Mouse (Mus musculus): ENCODE results near the gene Notum. TPM values are rescaled to one million over a fixed set of nuclear protein-coding genes. Genes with fewer than 3 reads are reported as not detected.

Notum gene
- total and polyA plus RNA-seq, 2 experiments from 2014 or later = 0.08 to 0.27 TPM

DNA sequence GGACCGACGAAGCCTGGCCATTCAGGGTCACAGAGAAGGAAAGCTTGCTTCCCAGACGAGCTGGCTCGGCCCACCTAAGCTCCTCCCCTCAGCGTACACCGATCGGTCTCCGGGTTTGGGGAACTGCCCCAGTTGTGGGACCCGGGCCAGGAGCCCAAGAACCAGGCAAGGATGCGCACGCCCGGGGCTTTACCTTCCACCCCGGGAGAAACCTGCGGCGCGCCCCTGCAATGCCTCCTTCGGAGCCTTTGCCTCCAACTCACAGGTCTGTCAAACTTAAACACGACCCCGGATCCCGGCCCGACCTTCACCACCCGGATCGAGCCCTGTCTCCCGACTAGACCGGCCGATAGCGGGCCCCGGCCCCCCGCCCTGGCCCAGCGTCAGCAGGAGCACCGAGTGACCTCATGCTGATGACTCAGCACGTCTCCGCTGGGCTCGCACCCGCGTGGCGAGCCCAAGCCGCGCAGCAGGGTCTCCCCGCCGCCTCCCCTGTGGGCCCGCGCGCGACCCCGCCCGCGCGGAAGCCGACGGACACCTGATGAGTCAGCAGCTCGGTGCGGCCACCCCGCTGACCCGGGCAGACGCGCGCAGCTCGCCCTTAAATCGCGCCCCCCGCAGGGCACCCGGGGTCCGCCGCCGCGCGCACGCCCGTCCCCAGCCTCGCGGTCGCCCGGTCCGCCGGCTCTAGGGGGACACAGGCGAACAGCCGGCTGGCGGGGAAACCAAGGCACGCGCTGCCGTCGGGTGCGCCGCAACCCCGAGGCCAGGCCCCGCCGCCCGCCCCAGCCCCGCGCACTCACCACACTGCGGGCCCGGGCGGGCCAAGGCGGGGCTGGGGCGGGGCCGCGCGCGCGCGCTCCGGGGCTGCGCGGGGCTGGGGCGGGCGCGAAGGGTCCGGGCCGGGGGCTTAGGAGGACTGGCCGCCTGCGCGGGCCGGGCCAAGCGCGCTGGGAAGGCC lies 28.1 kb downstream of the Notum start:
- ATAC-seq (ENCODE audit: insufficient read depth, low read depth) (peak; percentile 70), DNase-seq (ENCODE audit: low spot score) (peak; percentile 58)
- H3K9ac ChIP-seq (replicated peaks; ENCODE audit: low read depth, low read length) = peak overlapping the region; percentile 94
- peaks cover 10% of the 10 kb centered on the region for H3K36me3 ChIP-seq (replicated peaks; ENCODE audit: control insufficient read depth, insufficient read depth, low read length)
- H3K9me3 ChIP-seq (replicated peaks; ENCODE audit: control insufficient read depth, low read length) = no peaks in the 10 kb centered on the region
- H3K4me3 ChIP-seq (ENCODE audit: low read depth, low read length) = peak overlapping the region; percentile 90
- peaks cover 31% of the 10 kb centered on the region for H3K4me1 ChIP-seq (ENCODE audit: control insufficient read depth, insufficient read depth)
- whole genome bisulfite sequencing = under 1% methylated on average over 86 of the region's 116 CpGs
- H3K4me2 ChIP-seq (ENCODE audit: low read depth, low read length) = peak overlapping the region; percentile 96
- TF ChIP-seq EP300 (IDR thresholded peaks at IDR 0.05; ENCODE audit: low read depth) (no peak), CTCF (IDR thresholded peaks at IDR 0.05; ENCODE audit: low read depth) (no peak)
- H3K27me3 ChIP-seq (ENCODE audit: control insufficient read depth, insufficient read depth, low read length) = no peaks in the 10 kb centered on the region
- peak overlapping the region; percentile 89 for H3K27ac ChIP-seq (ENCODE audit: low read depth)

DNA sequence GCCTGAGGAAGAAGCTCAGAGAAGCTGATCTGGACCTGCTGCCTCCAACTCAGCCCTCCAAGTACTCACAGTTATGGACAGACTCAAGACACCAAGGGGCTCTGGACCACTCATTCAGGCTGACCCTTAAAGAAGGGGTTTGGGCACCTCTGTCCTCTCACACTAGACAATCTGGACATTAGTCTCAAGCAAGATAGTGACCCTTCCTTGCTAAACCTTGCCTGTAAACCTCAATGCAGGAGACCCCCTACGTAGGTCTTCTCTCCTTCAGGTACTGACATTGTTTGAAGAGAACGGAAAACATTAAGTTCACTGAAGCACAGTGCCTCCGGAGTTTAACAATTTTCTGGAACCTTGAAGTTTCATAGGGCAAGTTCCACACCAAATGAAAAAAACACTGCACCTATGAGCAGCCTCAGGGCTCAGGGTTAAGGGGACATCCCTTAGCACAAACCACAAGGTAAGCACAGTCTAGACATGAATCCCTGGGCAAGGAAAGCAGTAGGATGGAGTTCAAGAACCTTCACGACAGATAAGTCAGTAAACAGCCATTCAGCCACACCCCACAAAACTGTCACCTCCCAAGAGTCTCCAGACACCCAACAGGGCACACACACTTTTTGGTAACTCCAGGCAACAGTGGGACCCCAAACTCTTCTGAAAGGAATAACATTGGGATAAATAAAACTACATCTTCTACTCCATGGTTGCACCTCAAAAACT lies 29.1 kb downstream of the Notum start:
- no peak for TF ChIP-seq EP300 (IDR thresholded peaks at IDR 0.05; ENCODE audit: low read depth)
- TF ChIP-seq CTCF (IDR thresholded peaks at IDR 0.05; ENCODE audit: low read depth) = no peak
- Histone ChIP-seq H3K9ac (replicated peaks; ENCODE audit: low read depth, low read length) (peak overlapping the region; percentile 94), H3K4me2 (ENCODE audit: low read depth, low read length) (peak overlapping the region; percentile 96), H3K27me3 (ENCODE audit: control insufficient read depth, insufficient read depth, low read length) (no peaks in the 10 kb centered on the region), H3K36me3 (replicated peaks; ENCODE audit: control insufficient read depth, insufficient read depth, low read length) (peaks cover 13% of the 10 kb centered on the region), H3K4me3 (ENCODE audit: low read depth, low read length) (peak overlapping the region; percentile 90), H3K9me3 (replicated peaks; ENCODE audit: control insufficient read depth, low read length) (no peaks in the 10 kb centered on the region), H3K27ac (ENCODE audit: low read depth) (no peak overlapping the region), H3K4me1 (ENCODE audit: control insufficient read depth, insufficient read depth) (peaks cover 31% of the 10 kb centered on the region)
- WGBS = 66% methylated on average over 4 of the region's 4 CpGs
- no peak for DNase-seq (ENCODE audit: low spot score)
- ATAC-seq (ENCODE audit: insufficient read depth, low read depth) = no peak

DNA sequence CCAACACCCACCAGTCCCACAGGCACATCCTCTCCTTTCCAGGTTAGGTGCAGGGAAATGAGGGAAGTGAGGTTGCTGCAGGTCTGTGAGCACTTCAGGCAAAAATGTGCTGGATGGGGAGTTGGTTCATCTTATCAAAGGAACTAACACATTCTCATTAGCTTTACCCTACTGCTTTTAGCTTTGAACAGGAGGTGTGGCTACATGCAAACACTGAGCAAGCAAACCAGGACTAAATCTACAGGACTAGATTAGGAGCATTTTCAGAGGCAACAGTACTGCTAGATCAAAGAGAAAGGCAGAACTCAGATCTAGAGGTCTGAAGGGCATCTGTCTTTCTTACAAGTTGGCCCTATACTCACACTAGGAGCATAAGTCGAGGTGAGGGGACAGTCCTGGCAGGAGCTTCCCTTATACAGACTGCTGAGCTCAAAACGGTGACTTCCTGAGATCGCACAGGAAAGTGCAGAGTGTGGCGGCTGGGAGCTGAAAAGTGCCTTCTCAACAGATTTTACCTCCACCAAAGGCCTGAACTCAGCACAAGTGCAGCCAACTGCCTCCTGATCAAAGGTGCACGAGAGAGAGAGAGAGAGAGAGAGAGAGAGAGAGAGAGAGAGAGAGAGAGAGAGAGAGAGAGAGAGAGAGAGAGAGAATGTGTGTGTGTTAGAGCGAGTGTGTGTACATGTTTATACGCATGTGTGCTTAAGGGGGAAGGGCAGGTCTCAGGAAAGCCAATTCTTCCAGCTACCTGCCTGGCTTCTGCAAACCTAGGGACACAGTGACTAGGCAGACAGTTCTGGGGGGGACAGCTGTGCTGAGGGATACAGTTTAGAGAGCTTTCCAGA lies 29.9 kb downstream of the Notum start:
- Histone ChIP-seq H3K36me3 (replicated peaks; ENCODE audit: control insufficient read depth, insufficient read depth, low read length) (peaks cover 13% of the 10 kb centered on the region), H3K4me3 (ENCODE audit: low read depth, low read length) (no peak overlapping the region), H3K9ac (replicated peaks; ENCODE audit: low read depth, low read length) (peak overlapping the region; percentile 42; the same call in 1 of the 2 replicates), H3K4me1 (ENCODE audit: control insufficient read depth, insufficient read depth) (peaks cover 31% of the 10 kb centered on the region), H3K4me2 (ENCODE audit: low read depth, low read length) (peak overlapping the region; percentile 96), H3K27me3 (ENCODE audit: control insufficient read depth, insufficient read depth, low read length) (no peaks in the 10 kb centered on the region), H3K9me3 (replicated peaks; ENCODE audit: control insufficient read depth, low read length) (no peaks in the 10 kb centered on the region), H3K27ac (ENCODE audit: low read depth) (peak overlapping the region; percentile 63)
- DNase-seq (ENCODE audit: low spot score) (no peak), ATAC-seq (ENCODE audit: insufficient read depth, low read depth) (no peak)
- no peak for TF ChIP-seq CTCF (IDR thresholded peaks at IDR 0.05; ENCODE audit: low read depth)
- no peak for TF ChIP-seq EP300 (IDR thresholded peaks at IDR 0.05; ENCODE audit: low read depth)
- WGBS = 29% methylated on average over 7 of the region's 7 CpGs

DNA sequence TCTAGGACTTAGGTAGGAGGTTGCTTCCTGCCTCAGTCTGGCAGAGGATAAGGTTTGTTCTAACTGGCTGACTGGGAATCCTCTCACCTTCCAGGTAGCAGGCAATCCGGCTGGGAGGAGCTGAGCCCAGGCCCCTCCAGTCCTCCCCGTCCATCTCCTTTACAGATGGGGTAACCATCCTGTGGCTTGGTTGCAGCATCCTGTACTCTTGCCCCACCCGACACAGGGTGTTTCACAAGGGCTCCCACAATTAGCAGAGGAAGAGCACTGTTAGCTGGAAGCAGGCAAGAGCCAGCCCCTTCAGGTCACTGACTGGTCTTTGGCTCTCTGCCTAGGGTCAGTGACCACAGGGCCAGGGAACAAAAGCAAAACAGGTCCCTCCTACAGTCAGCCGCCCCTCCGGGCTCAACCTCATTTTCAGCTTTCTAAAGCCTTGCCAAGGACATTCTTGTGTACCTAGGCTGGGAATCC lies 30.5 kb downstream of the Notum start:
- peak overlapping the region; percentile 15; the same call in 1 of the 2 replicates for H3K4me3 ChIP-seq (ENCODE audit: low read depth, low read length)
- TF ChIP-seq CTCF (IDR thresholded peaks at IDR 0.05; ENCODE audit: low read depth) (no peak), EP300 (IDR thresholded peaks at IDR 0.05; ENCODE audit: low read depth) (no peak)
- peak overlapping the region; percentile 42 for H3K9ac ChIP-seq (replicated peaks; ENCODE audit: low read depth, low read length)
- peak overlapping the region; percentile 63 for H3K27ac ChIP-seq (ENCODE audit: low read depth)
- no peaks in the 10 kb centered on the region for H3K27me3 ChIP-seq (ENCODE audit: control insufficient read depth, insufficient read depth, low read length)
- peaks cover 13% of the 10 kb centered on the region for H3K36me3 ChIP-seq (replicated peaks; ENCODE audit: control insufficient read depth, insufficient read depth, low read length)
- peaks cover 31% of the 10 kb centered on the region for H3K4me1 ChIP-seq (ENCODE audit: control insufficient read depth, insufficient read depth)
- H3K4me2 ChIP-seq (ENCODE audit: low read depth, low read length) = peak overlapping the region; percentile 96
- ATAC-seq (ENCODE audit: insufficient read depth, low read depth) (no peak), DNase-seq (ENCODE audit: low spot score) (no peak)
- no peaks in the 10 kb centered on the region for H3K9me3 ChIP-seq (replicated peaks; ENCODE audit: control insufficient read depth, low read length)
- 34% methylated on average over 5 of the region's 5 CpGs for WGBS

GRCm38 (mm10) chr11:120629911-120630310 lies 31.1 kb downstream of the Notum start:
- ATAC-seq (ENCODE audit: insufficient read depth, low read depth) (no peak), DNase-seq (ENCODE audit: low spot score) (peak; percentile 52)
- TF ChIP-seq EP300 (IDR thresholded peaks at IDR 0.05; ENCODE audit: low read depth) = no peak
- no peak for TF ChIP-seq CTCF (IDR thresholded peaks at IDR 0.05; ENCODE audit: low read depth)
- H3K4me2 ChIP-seq (ENCODE audit: low read depth, low read length) = peak overlapping the region; percentile 96
- no peaks in the 10 kb centered on the region for H3K27me3 ChIP-seq (ENCODE audit: control insufficient read depth, insufficient read depth, low read length)
- peaks cover 13% of the 10 kb centered on the region for H3K36me3 ChIP-seq (replicated peaks; ENCODE audit: control insufficient read depth, insufficient read depth, low read length)
- H3K9me3 ChIP-seq (replicated peaks; ENCODE audit: control insufficient read depth, low read length) = no peaks in the 10 kb centered on the region
- WGBS = 6% methylated on average over 7 of the region's 7 CpGs
- no peak overlapping the region for H3K9ac ChIP-seq (replicated peaks; ENCODE audit: low read depth, low read length)
- peak overlapping the region; percentile 15; the same call in 1 of the 2 replicates for H3K4me3 ChIP-seq (ENCODE audit: low read depth, low read length)
- peak overlapping the region; percentile 63 for H3K27ac ChIP-seq (ENCODE audit: low read depth)
- peaks cover 31% of the 10 kb centered on the region for H3K4me1 ChIP-seq (ENCODE audit: control insufficient read depth, insufficient read depth)

Measured in heart, postnatal 0 days (tissue).